Mouse (Mus musculus) embryonic fibroblast, embryonic 13.5 days (primary cell): ENCODE results near the gene Slc31a1. TPM values are rescaled to one million over a fixed set of nuclear protein-coding genes. Genes with fewer than 3 reads are reported as not detected.

Experiments used
- H3K27ac ChIP-seq: 2 replicates; pipeline ENCODE4 v1.5.1; 2012; ENCODE audit warnings: low read length, control low read depth, inconsistent platforms; ENCODE audit not compliant: insufficient read depth
- H3K4me1 ChIP-seq: 2 replicates; pipeline ENCODE4 v1.6.1; 2011; ENCODE audit warnings: low read length; ENCODE audit not compliant: control insufficient read depth, insufficient read depth
- H3K4me3 ChIP-seq: 2 replicates; pipeline ENCODE4 v1.5.1; 2011; ENCODE audit warnings: mild to moderate bottlenecking, control low read depth, low read length; ENCODE audit not compliant: insufficient read depth
- CTCF ChIP-seq: IDR thresholded peaks from 2 replicates; pipeline ENCODE4 v1.5.1; 2011; ENCODE audit warnings: mild to moderate bottlenecking, control low read depth, low read length, moderate library complexity, borderline replicate concordance; ENCODE audit not compliant: insufficient read depth
- POLR2A ChIP-seq: IDR thresholded peaks from 2 replicates; pipeline ENCODE4 v1.6.1; 2011; ENCODE audit warnings: low read depth, mild to moderate bottlenecking, control low read depth, low read length, moderate library complexity
- polyA plus RNA-seq: library from polyadenylated mRNA; stranded (reverse); fragments of >200 nt; gene quantifications from 2 replicates; pipeline ENCODE4 v1.2.4, GENCODE M21; 2011; ENCODE audit warnings: low read depth; ENCODE audit not compliant: missing spikeins, insufficient read length

Gene Slc31a1
- polyA plus RNA-seq, 1 experiment = 46.7 TPM

DNA sequence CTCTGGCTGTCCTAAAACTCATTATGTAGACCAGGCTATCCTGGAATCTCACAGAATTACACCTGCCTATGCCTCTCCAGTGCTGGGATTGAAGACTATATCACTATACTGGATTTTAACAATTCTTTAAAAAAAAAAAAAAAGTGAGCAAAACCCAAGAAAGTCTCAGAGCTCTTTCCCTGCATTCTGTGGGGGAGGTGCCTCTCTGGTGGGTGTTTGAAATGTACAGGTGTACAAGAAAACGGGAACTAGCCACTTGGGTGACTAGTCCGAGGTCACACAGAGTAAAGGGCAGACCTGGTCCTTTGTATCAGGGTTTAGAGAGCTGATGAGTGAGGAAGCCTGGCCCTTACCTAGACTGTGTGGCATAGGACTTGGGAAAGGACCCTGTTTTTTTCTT, 1.9 kb downstream of the Slc31a1 start:
- Histone ChIP-seq H3K4me1 (no peaks in the 10 kb centered on the region), H3K4me3 (no peak overlapping the region), H3K27ac (no peak overlapping the region)
- no peak for TF ChIP-seq CTCF
- TF ChIP-seq POLR2A = no peak

DNA sequence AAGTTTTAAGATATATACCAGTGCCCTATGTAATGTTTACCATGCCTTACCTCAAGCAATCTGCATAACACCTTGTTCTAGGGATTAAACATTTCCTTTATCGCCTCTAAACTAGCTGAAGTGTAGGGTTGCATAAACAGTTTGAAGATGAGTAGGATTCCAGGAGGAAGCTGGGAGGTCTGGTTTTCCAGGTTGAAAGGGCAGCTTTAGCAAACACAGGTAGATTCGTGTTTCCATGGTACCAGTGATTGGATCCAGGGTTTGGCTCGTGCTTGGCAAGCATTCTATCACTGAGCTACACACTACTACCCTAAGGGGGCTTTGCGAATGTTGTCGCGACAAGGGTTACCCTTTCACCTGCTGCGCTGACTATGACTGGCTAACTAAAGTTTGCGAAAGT, 3.8 kb downstream of the Slc31a1 start:
- TF ChIP-seq CTCF (no peak), POLR2A (no peak)
- H3K27ac ChIP-seq = no peak overlapping the region
- no peaks in the 10 kb centered on the region for H3K4me1 ChIP-seq
- no peak overlapping the region for H3K4me3 ChIP-seq

DNA sequence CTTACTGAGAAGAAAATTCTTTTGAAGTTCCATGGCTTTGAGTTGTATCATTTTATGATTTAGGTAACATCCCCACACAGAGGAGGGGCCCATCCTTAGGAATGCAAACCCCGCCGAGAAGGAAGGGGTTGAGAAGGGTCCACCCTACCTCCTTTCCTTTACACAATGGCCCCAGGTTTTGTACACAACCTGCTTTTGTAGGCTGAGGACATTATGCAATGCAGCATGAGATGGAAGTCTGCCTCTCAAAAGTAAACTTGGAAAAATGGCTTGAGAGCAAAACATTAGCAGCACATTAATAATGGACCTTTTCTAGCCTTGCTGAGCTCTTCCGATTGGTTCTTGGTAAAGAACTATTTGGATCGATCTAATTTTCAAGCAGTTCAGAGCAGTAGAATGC, 5.8 kb downstream of the Slc31a1 start:
- Histone ChIP-seq H3K27ac (no peak overlapping the region), H3K4me1 (no peaks in the 10 kb centered on the region), H3K4me3 (no peak overlapping the region)
- TF ChIP-seq POLR2A (no peak), CTCF (no peak)

GRCm38 (mm10) chr4:62367586-62367985, 7.1 kb downstream of the Slc31a1 start:
- H3K27ac ChIP-seq = no peak overlapping the region
- TF ChIP-seq CTCF (no peak), POLR2A (no peak)

DNA sequence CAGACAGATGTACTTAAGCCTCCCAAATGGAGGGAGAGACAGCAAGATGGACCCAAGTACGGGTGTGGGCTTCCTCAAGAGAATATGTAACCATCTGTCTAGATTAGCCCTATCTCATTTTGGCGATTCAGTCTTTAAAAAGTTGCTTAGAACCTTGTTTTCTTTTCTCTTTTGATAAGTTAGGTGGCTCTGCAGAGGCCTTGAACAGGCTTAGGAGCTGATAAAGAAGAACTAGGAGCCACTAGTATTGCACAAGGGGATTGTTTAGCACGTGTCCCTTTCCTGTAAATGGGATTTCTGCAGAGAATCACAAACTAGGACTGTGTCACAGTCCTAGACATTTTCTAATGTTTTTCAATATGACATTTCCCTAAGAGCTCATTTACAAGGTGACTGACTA, 8.6 kb downstream of the Slc31a1 start:
- TF ChIP-seq CTCF = no peak
- TF ChIP-seq POLR2A = no peak
- Histone ChIP-seq H3K27ac (no peak overlapping the region), H3K4me3 (no peak overlapping the region), H3K4me1 (no peaks in the 10 kb centered on the region)

More at GRCm38 (mm10) chr4:62367586-62367985, 7.1 kb downstream of the Slc31a1 start:
- Histone ChIP-seq H3K4me1 (no peaks in the 10 kb centered on the region), H3K4me3 (no peak overlapping the region)

DNA sequence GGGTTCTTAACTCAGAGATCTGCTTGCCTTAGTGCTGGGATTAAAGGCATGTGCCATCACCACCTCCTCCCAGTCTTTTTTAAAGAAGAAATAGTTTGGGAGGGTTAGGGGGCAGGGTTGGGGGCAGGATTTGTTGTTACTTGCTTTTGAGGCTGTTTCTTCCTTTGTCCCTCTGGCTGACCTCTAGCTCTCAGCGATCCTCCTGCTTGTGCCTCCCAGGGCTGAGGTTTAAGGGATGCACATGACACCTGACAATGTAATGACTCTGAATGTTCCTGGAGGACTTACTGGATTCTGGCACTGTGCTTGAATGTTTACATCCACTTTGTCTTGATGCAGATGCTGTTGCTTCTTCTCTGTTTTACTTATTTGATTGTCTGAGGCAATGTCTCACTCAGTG, 11.9 kb downstream of the Slc31a1 start:
- TF ChIP-seq CTCF (no peak), POLR2A (no peak)
- Histone ChIP-seq H3K4me1 (no peaks in the 10 kb centered on the region), H3K4me3 (no peak overlapping the region), H3K27ac (no peak overlapping the region)

GRCm38 (mm10) chr4:62372818-62373520, 12.4 kb downstream of the Slc31a1 start:
- Histone ChIP-seq H3K27ac (no peak overlapping the region), H3K4me1 (no peaks in the 10 kb centered on the region), H3K4me3 (no peak overlapping the region)
- TF ChIP-seq CTCF = no peak
- TF ChIP-seq POLR2A = no peak

DNA sequence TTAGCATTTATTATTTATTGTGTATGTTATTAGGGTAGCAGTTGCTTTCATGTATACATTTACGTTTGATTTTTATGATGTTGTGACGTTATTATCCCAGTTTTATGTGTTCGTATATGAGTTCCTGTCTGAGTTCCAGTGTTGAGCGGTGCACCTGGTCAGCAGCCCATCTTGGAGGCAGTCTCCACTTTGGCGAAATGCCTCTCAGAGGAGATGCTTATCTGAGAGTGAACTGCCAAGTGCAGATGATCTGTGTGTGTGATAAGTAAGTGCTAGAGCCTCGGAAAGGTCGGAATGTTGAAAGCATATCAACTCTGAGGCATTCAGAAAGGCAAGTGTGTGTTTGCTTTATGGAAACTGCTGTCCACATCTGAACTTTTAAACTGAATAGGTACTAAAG, 13.1 kb downstream of the Slc31a1 start:
- H3K4me3 ChIP-seq = no peak overlapping the region
- no peak overlapping the region for H3K27ac ChIP-seq
- H3K4me1 ChIP-seq = no peaks in the 10 kb centered on the region
- no peak for TF ChIP-seq CTCF
- TF ChIP-seq POLR2A = no peak

- H3K4me3 ChIP-seq = no peak overlapping the region
- H3K4me1 ChIP-seq = no peaks in the 10 kb centered on the region
- H3K27ac ChIP-seq = no peak overlapping the region
- TF ChIP-seq CTCF (no peak), POLR2A (no peak)
These were observed 13.8 kb downstream of the Slc31a1 start for GRCm38 (mm10) chr4:62374342-62374741.

- TF ChIP-seq POLR2A (no peak), CTCF (no peak)
- Histone ChIP-seq H3K4me1 (no peaks in the 10 kb centered on the region), H3K4me3 (no peak overlapping the region), H3K27ac (no peak overlapping the region)
These were observed 15.6 kb downstream of the Slc31a1 start for GRCm38 (mm10) chr4:62376123-62376522.
